Mouse (Mus musculus): ENCODE results near the gene Sowahb. TPM values are rescaled to one million over a fixed set of nuclear protein-coding genes. Genes with fewer than 3 reads are reported as not detected.

Sowahb gene
- polyA plus RNA-seq, 1 experiment from 2014 or later, result 0.04 TPM

GRCm38 (mm10) chr5:93053606-93054397, 9.0 kb upstream of the Sowahb start:
- no peaks in the 10 kb centered on the region for H3K9me3 ChIP-seq
- no peak for ATAC-seq (replicated peaks)
- no peaks in the 10 kb centered on the region for H3K36me3 ChIP-seq (replicated peaks)
- 54% methylated on average over 8 of the region's 8 CpGs for WGBS
- H3K27ac ChIP-seq, result no peak overlapping the region
- H3K4me3 ChIP-seq, result no peak overlapping the region
- peaks cover 8% of the 10 kb centered on the region; the same call in 1 of the 2 replicates for H3K27me3 ChIP-seq (replicated peaks)
- no peaks in the 10 kb centered on the region for H3K4me1 ChIP-seq
- H3K9ac ChIP-seq, result no peak overlapping the region
- H3K4me2 ChIP-seq, result no peak overlapping the region

- H3K27ac ChIP-seq, result no peak overlapping the region
- no peaks in the 10 kb centered on the region for H3K9me3 ChIP-seq
- H3K4me3 ChIP-seq, result no peak overlapping the region
- WGBS, result 85% methylated on average over 9 of the region's 9 CpGs
- H3K36me3 ChIP-seq (replicated peaks), result no peaks in the 10 kb centered on the region
- peaks cover 22% of the 10 kb centered on the region for H3K27me3 ChIP-seq (replicated peaks)
- no peak overlapping the region for H3K4me2 ChIP-seq
- H3K4me1 ChIP-seq, result no peaks in the 10 kb centered on the region
- H3K9ac ChIP-seq, result no peak overlapping the region
- no peak for ATAC-seq (replicated peaks)
Measured at GRCm38 (mm10) chr5:93051951-93052350, 7.1 kb upstream of the Sowahb start.

GRCm38 (mm10) chr5:93051041-93051440, 6.2 kb upstream of the Sowahb start:
- ATAC-seq (replicated peaks), result no peak
- H3K9ac ChIP-seq, result no peak overlapping the region
- H3K27ac ChIP-seq, result no peak overlapping the region
- H3K9me3 ChIP-seq, result no peaks in the 10 kb centered on the region
- no peak overlapping the region for H3K4me3 ChIP-seq
- peaks cover 31% of the 10 kb centered on the region for H3K27me3 ChIP-seq (replicated peaks)
- H3K4me2 ChIP-seq, result no peak overlapping the region
- 46% methylated on average over 5 of the region's 5 CpGs for WGBS
- H3K36me3 ChIP-seq (replicated peaks), result no peaks in the 10 kb centered on the region
- no peaks in the 10 kb centered on the region for H3K4me1 ChIP-seq

GRCm38 (mm10) chr5:93049971-93050370, 5.1 kb upstream of the Sowahb start:
- no peak overlapping the region for H3K9ac ChIP-seq
- H3K9me3 ChIP-seq, result no peaks in the 10 kb centered on the region
- no peak overlapping the region for H3K4me2 ChIP-seq
- H3K4me3 ChIP-seq, result no peak overlapping the region
- peaks cover 5% of the 10 kb centered on the region for H3K4me1 ChIP-seq
- H3K36me3 ChIP-seq (replicated peaks), result no peaks in the 10 kb centered on the region
- ATAC-seq (replicated peaks), result no peak
- H3K27me3 ChIP-seq (replicated peaks), result peaks cover 38% of the 10 kb centered on the region
- H3K27ac ChIP-seq, result no peak overlapping the region
- WGBS, result 91% methylated on average over 1 of the region's 1 CpGs

GRCm38 (mm10) chr5:93048481-93049240, 3.8 kb upstream of the Sowahb start:
- WGBS, result 67% methylated on average over 13 of the region's 13 CpGs
- Histone ChIP-seq H3K4me2 (no peak overlapping the region), H3K9ac (no peak overlapping the region), H3K27ac (no peak overlapping the region), H3K36me3 (replicated peaks) (no peaks in the 10 kb centered on the region), H3K4me1 (peaks cover 18% of the 10 kb centered on the region), H3K4me3 (no peak overlapping the region), H3K9me3 (no peaks in the 10 kb centered on the region), H3K27me3 (replicated peaks) (peaks cover 52% of the 10 kb centered on the region)
- ATAC-seq (replicated peaks), result no peak

GRCm38 (mm10) chr5:93046306-93046845, 1.6 kb upstream of the Sowahb start:
- no peak overlapping the region for H3K4me2 ChIP-seq
- no peaks in the 10 kb centered on the region for H3K9me3 ChIP-seq
- 30% methylated on average over 5 of the region's 5 CpGs for WGBS
- no peak for ATAC-seq (replicated peaks)
- no peak overlapping the region for H3K4me3 ChIP-seq
- H3K9ac ChIP-seq, result no peak overlapping the region
- peaks cover 21% of the 10 kb centered on the region for H3K4me1 ChIP-seq
- H3K36me3 ChIP-seq (replicated peaks), result no peaks in the 10 kb centered on the region
- H3K27ac ChIP-seq, result no peak overlapping the region
- H3K27me3 ChIP-seq (replicated peaks), result peaks cover 72% of the 10 kb centered on the region

GRCm38 (mm10) chr5:93045371-93045714, 521 bp upstream of the Sowahb start:
- no peaks in the 10 kb centered on the region for H3K9me3 ChIP-seq
- H3K27ac ChIP-seq, result no peak overlapping the region
- no peaks in the 10 kb centered on the region for H3K36me3 ChIP-seq (replicated peaks)
- 1% methylated on average over 19 of the region's 19 CpGs for WGBS
- peak overlapping the region; percentile 98 for H3K4me2 ChIP-seq
- H3K4me1 ChIP-seq, result peaks cover 21% of the 10 kb centered on the region
- ATAC-seq (replicated peaks), result peak; percentile 27; the same call in 1 of the 2 replicates
- H3K9ac ChIP-seq, result peak overlapping the region; percentile 28; the same call in 1 of the 2 replicates
- H3K27me3 ChIP-seq (replicated peaks), result peaks cover 74% of the 10 kb centered on the region
- peak overlapping the region; percentile 48 for H3K4me3 ChIP-seq

GRCm38 (mm10) chr5:93043688-93044583, 886 bp downstream of the Sowahb start:
- H3K4me3 ChIP-seq, result peak overlapping the region; percentile 48
- H3K9ac ChIP-seq, result peak overlapping the region; percentile 22; the same call in 1 of the 2 replicates
- peak; percentile 38 for ATAC-seq (replicated peaks)
- 3% methylated on average over 65 of the region's 69 CpGs for WGBS
- H3K4me1 ChIP-seq, result peaks cover 21% of the 10 kb centered on the region
- H3K27ac ChIP-seq, result no peak overlapping the region
- H3K36me3 ChIP-seq (replicated peaks), result no peaks in the 10 kb centered on the region
- H3K9me3 ChIP-seq, result no peaks in the 10 kb centered on the region
- H3K4me2 ChIP-seq, result peak overlapping the region; percentile 98
- H3K27me3 ChIP-seq (replicated peaks), result peaks cover 67% of the 10 kb centered on the region

GRCm38 (mm10) chr5:93042831-93043687, 1.8 kb downstream of the Sowahb start:
- H3K4me3 ChIP-seq, result no peak overlapping the region

GRCm38 (mm10) chr5:93042031-93042430, 2.8 kb downstream of the Sowahb start:
- H3K27me3 ChIP-seq (replicated peaks), result peaks cover 53% of the 10 kb centered on the region
- no peak for ATAC-seq (replicated peaks)
- peaks cover 21% of the 10 kb centered on the region for H3K4me1 ChIP-seq
- no peaks in the 10 kb centered on the region for H3K9me3 ChIP-seq
- no peak overlapping the region for H3K4me3 ChIP-seq
- H3K36me3 ChIP-seq (replicated peaks), result no peaks in the 10 kb centered on the region
- H3K4me2 ChIP-seq, result no peak overlapping the region
- 71% methylated on average over 4 of the region's 4 CpGs for WGBS
- no peak overlapping the region for H3K27ac ChIP-seq
- H3K9ac ChIP-seq, result no peak overlapping the region

More at GRCm38 (mm10) chr5:93042831-93043687, 1.8 kb downstream of the Sowahb start:
- no peak for ATAC-seq (replicated peaks)
- H3K27me3 ChIP-seq (replicated peaks), result peaks cover 62% of the 10 kb centered on the region
- H3K36me3 ChIP-seq (replicated peaks), result no peaks in the 10 kb centered on the region
- H3K4me1 ChIP-seq, result peaks cover 21% of the 10 kb centered on the region
- WGBS, result 42% methylated on average over 18 of the region's 18 CpGs
- H3K9me3 ChIP-seq, result no peaks in the 10 kb centered on the region
- no peak overlapping the region for H3K27ac ChIP-seq
- peak overlapping the region; percentile 98; the same call in 1 of the 2 replicates for H3K4me2 ChIP-seq
- H3K9ac ChIP-seq, result no peak overlapping the region

GRCm38 (mm10) chr5:93041276-93041675, 3.5 kb downstream of the Sowahb start:
- no peaks in the 10 kb centered on the region for H3K9me3 ChIP-seq
- H3K27me3 ChIP-seq (replicated peaks), result peaks cover 46% of the 10 kb centered on the region
- no peak overlapping the region for H3K27ac ChIP-seq
- no peak for ATAC-seq (replicated peaks)
- H3K4me1 ChIP-seq, result peaks cover 21% of the 10 kb centered on the region
- 61% methylated on average over 3 of the region's 3 CpGs for WGBS
- no peak overlapping the region for H3K9ac ChIP-seq
- no peak overlapping the region for H3K4me3 ChIP-seq
- H3K4me2 ChIP-seq, result no peak overlapping the region
- no peaks in the 10 kb centered on the region for H3K36me3 ChIP-seq (replicated peaks)

Data from midbrain, embryonic 15.5 days (tissue).